Mouse (Mus musculus): ENCODE results near the gene Sirt7. TPM values are rescaled to one million over a fixed set of nuclear protein-coding genes. Genes with fewer than 3 reads are reported as not detected.

Gene Sirt7
- polyA plus RNA-seq, 1 experiment: 22.9 TPM

- Histone ChIP-seq H3K27me3 (ENCODE audit: control insufficient read depth) (no peaks in the 10 kb centered on the region), H3K9me3 (ENCODE audit: control insufficient read depth, low read length) (no peaks in the 10 kb centered on the region), H3K4me1 (ENCODE audit: control insufficient read depth) (peaks cover 71% of the 10 kb centered on the region), H3K36me3 (ENCODE audit: control insufficient read depth) (peaks cover 92% of the 10 kb centered on the region), H3K4me3 (replicated peaks) (peak overlapping the region; percentile 82)
- no peak for TF ChIP-seq TAL1 (IDR thresholded peaks at IDR 0.05; ENCODE audit: low read length)
- TF ChIP-seq GATA1 (IDR thresholded peaks at IDR 0.05; ENCODE audit: low read length): no peak
Observed at GRCm38 (mm10) chr11:120623961-120624679, 920 bp downstream of the Sirt7 start.

- H3K9me3 ChIP-seq (ENCODE audit: control insufficient read depth, low read length): no peaks in the 10 kb centered on the region
- peaks cover 74% of the 10 kb centered on the region for H3K4me1 ChIP-seq (ENCODE audit: control insufficient read depth)
- no peak overlapping the region for H3K4me3 ChIP-seq (replicated peaks)
- no peak for TF ChIP-seq TAL1 (IDR thresholded peaks at IDR 0.05; ENCODE audit: low read length)
- no peak for TF ChIP-seq GATA1 (IDR thresholded peaks at IDR 0.05; ENCODE audit: low read length)
- peaks cover 92% of the 10 kb centered on the region for H3K36me3 ChIP-seq (ENCODE audit: control insufficient read depth)
- no peaks in the 10 kb centered on the region for H3K27me3 ChIP-seq (ENCODE audit: control insufficient read depth)
Observed at GRCm38 (mm10) chr11:120622805-120623204, 2.2 kb downstream of the Sirt7 start.

- Histone ChIP-seq H3K9me3 (ENCODE audit: control insufficient read depth, low read length) (no peaks in the 10 kb centered on the region), H3K27me3 (ENCODE audit: control insufficient read depth) (no peaks in the 10 kb centered on the region), H3K4me3 (replicated peaks) (no peak overlapping the region), H3K36me3 (ENCODE audit: control insufficient read depth) (peaks cover 81% of the 10 kb centered on the region), H3K4me1 (ENCODE audit: control insufficient read depth) (peaks cover 73% of the 10 kb centered on the region)
- TF ChIP-seq GATA1 (IDR thresholded peaks at IDR 0.05; ENCODE audit: low read length) (no peak), TAL1 (IDR thresholded peaks at IDR 0.05; ENCODE audit: low read length) (no peak)
Observed at GRCm38 (mm10) chr11:120620195-120620594, 4.8 kb downstream of the Sirt7 start.

GRCm38 (mm10) chr11:120618619-120619535 lies 6.2 kb downstream of the Sirt7 start:
- peaks cover 87% of the 10 kb centered on the region for H3K36me3 ChIP-seq (ENCODE audit: control insufficient read depth)
- H3K4me1 ChIP-seq (ENCODE audit: control insufficient read depth): peaks cover 64% of the 10 kb centered on the region
- H3K9me3 ChIP-seq (ENCODE audit: control insufficient read depth, low read length): no peaks in the 10 kb centered on the region
- TF ChIP-seq GATA1 (IDR thresholded peaks at IDR 0.05; ENCODE audit: low read length) (no peak), TAL1 (IDR thresholded peaks at IDR 0.05; ENCODE audit: low read length) (no peak)
- H3K4me3 ChIP-seq (replicated peaks): peak overlapping the region; percentile 81
- H3K27me3 ChIP-seq (ENCODE audit: control insufficient read depth): no peaks in the 10 kb centered on the region

GRCm38 (mm10) chr11:120617519-120618112 lies 7.4 kb downstream of the Sirt7 start, which contains the start of gene Pcyt2:
Gene Pcyt2 (minus strand): TSS chr11:120617936.
- H3K36me3 ChIP-seq (ENCODE audit: control insufficient read depth): peaks cover 87% of the 10 kb centered on the region
- H3K27me3 ChIP-seq (ENCODE audit: control insufficient read depth): no peaks in the 10 kb centered on the region
- TF ChIP-seq GATA1 (IDR thresholded peaks at IDR 0.05; ENCODE audit: low read length): no peak
- no peak for TF ChIP-seq TAL1 (IDR thresholded peaks at IDR 0.05; ENCODE audit: low read length)
- no peaks in the 10 kb centered on the region for H3K9me3 ChIP-seq (ENCODE audit: control insufficient read depth, low read length)
- peaks cover 57% of the 10 kb centered on the region for H3K4me1 ChIP-seq (ENCODE audit: control insufficient read depth)
- H3K4me3 ChIP-seq (replicated peaks): peak within 1 kb of the TSS; percentile 81

GRCm38 (mm10) chr11:120616617-120617294 lies 8.3 kb downstream of the Sirt7 start:
- H3K36me3 ChIP-seq (ENCODE audit: control insufficient read depth): peaks cover 87% of the 10 kb centered on the region
- peaks cover 51% of the 10 kb centered on the region for H3K4me1 ChIP-seq (ENCODE audit: control insufficient read depth)

GRCm38 (mm10) chr11:120615606-120616203 lies 9.3 kb downstream of the Sirt7 start:
- H3K36me3 ChIP-seq (ENCODE audit: control insufficient read depth): peaks cover 87% of the 10 kb centered on the region
- peaks cover 52% of the 10 kb centered on the region for H3K4me1 ChIP-seq (ENCODE audit: control insufficient read depth)
- no peaks in the 10 kb centered on the region for H3K27me3 ChIP-seq (ENCODE audit: control insufficient read depth)
- no peaks in the 10 kb centered on the region for H3K9me3 ChIP-seq (ENCODE audit: control insufficient read depth, low read length)
- TF ChIP-seq TAL1 (IDR thresholded peaks at IDR 0.05; ENCODE audit: low read length): no peak
- no peak for TF ChIP-seq GATA1 (IDR thresholded peaks at IDR 0.05; ENCODE audit: low read length)
- H3K4me3 ChIP-seq (replicated peaks): peak overlapping the region; percentile 3

More at GRCm38 (mm10) chr11:120616617-120617294, 8.3 kb downstream of the Sirt7 start:
- no peaks in the 10 kb centered on the region for H3K27me3 ChIP-seq (ENCODE audit: control insufficient read depth)
- H3K9me3 ChIP-seq (ENCODE audit: control insufficient read depth, low read length): no peaks in the 10 kb centered on the region
- H3K4me3 ChIP-seq (replicated peaks): peak overlapping the region; percentile 81
- TF ChIP-seq GATA1 (IDR thresholded peaks at IDR 0.05; ENCODE audit: low read length): no peak
- no peak for TF ChIP-seq TAL1 (IDR thresholded peaks at IDR 0.05; ENCODE audit: low read length)

GRCm38 (mm10) chr11:120615167-120615566 lies 9.9 kb downstream of the Sirt7 start:
- Histone ChIP-seq H3K9me3 (ENCODE audit: control insufficient read depth, low read length) (no peaks in the 10 kb centered on the region), H3K4me1 (ENCODE audit: control insufficient read depth) (peaks cover 52% of the 10 kb centered on the region), H3K36me3 (ENCODE audit: control insufficient read depth) (peaks cover 87% of the 10 kb centered on the region), H3K27me3 (ENCODE audit: control insufficient read depth) (no peaks in the 10 kb centered on the region), H3K4me3 (replicated peaks) (no peak overlapping the region)
- TF ChIP-seq GATA1 (IDR thresholded peaks at IDR 0.05; ENCODE audit: low read length) (no peak), TAL1 (IDR thresholded peaks at IDR 0.05; ENCODE audit: low read length) (no peak)

Measured in erythroblast, embryonic 14.5 days (primary cell).